Mouse (Mus musculus): ENCODE results near the gene Ints3.
"Not testable (repeated sequence)": the region's sequence is repeated elsewhere in the genome, so short reads cannot be mapped to it uniquely, and the experiment has no call there.

The Ints3 gene

GRCm38 (mm10) chr3:90342853-90343252, 90.6 kb downstream of the Ints3 start:
- not testable (repeated sequence) for DNase-seq

All from cerebellum, adult 9-11 months (tissue).